Mouse (Mus musculus) E14TG2a.4 (cell line): ENCODE data around the gene Tsku.

Source experiments
- CTCF ChIP-seq: conservative IDR thresholded peaks from 2 replicates; pipeline ENCODE4 v1.5.1; 2014; ENCODE audit warnings: low read length
- NANOG ChIP-seq: IDR thresholded peaks from 2 replicates; pipeline ENCODE4 v1.6.1; 2014; ENCODE audit warnings: borderline replicate concordance, low read length, mixed read lengths
- POU5F1 ChIP-seq: IDR thresholded peaks from 2 replicates; pipeline ENCODE4 v1.6.1; 2014; ENCODE audit warnings: low read length, borderline replicate concordance

- no peak for TF ChIP-seq CTCF
- no peak for TF ChIP-seq NANOG
- no peak for TF ChIP-seq POU5F1
Observed at GRCm38 (mm10) chr7:98388881-98389501, 27.9 kb upstream of the Tsku start.
